Mouse (Mus musculus): ENCODE measurements around the gene Fndc8. TPM values are rescaled to one million over a fixed set of nuclear protein-coding genes. Genes with fewer than 3 reads are reported as not detected.

Gene Fndc8
- not detected for total RNA-seq (2021)
- long read RNA-seq, experiment 1: 0 reads
- long read RNA-seq, experiment 2: 0 reads

- DNase-seq (ENCODE audit: low spot score): no peak
Measured at GRCm38 (mm10) chr11:82891936-82892335, at the start of gene Fndc8. Gene Fndc8 (plus strand): TSS chr11:82892124.

GRCm38 (mm10) chr11:82844771-82845414 lies 47.0 kb upstream of the Fndc8 start:
- peak; percentile 21 for DNase-seq (ENCODE audit: low spot score)

- peak; percentile 78 for DNase-seq (ENCODE audit: low spot score)
Measured at GRCm38 (mm10) chr11:82845415-82846078, 46.4 kb upstream of the Fndc8 start.

- DNase-seq (ENCODE audit: low spot score): no peak
Measured at GRCm38 (mm10) chr11:82846079-82846436, 45.9 kb upstream of the Fndc8 start.

- no peak for DNase-seq (ENCODE audit: low spot score)
Measured at GRCm38 (mm10) chr11:82846938-82847337, 45.0 kb upstream of the Fndc8 start.

GRCm38 (mm10) chr11:82847571-82848000 lies 44.3 kb upstream of the Fndc8 start:
- DNase-seq (ENCODE audit: low spot score): no peak

- no peak for DNase-seq (ENCODE audit: low spot score)
Measured at GRCm38 (mm10) chr11:82850259-82850658, 41.7 kb upstream of the Fndc8 start.

- DNase-seq (ENCODE audit: low spot score): no peak
Measured at GRCm38 (mm10) chr11:82852115-82852514, 39.8 kb upstream of the Fndc8 start.

- DNase-seq (ENCODE audit: low spot score): no peak
Measured at GRCm38 (mm10) chr11:82852540-82852939, 39.4 kb upstream of the Fndc8 start.

GRCm38 (mm10) chr11:82852958-82853357 lies 39.0 kb upstream of the Fndc8 start:
- DNase-seq (ENCODE audit: low spot score): no peak

- no peak for DNase-seq (ENCODE audit: low spot score)
Measured at GRCm38 (mm10) chr11:82854111-82854510, 37.8 kb upstream of the Fndc8 start.

GRCm38 (mm10) chr11:82855327-82855973 lies 36.5 kb upstream of the Fndc8 start:
- DNase-seq (ENCODE audit: low spot score): no peak

- no peak for DNase-seq (ENCODE audit: low spot score)
Measured at GRCm38 (mm10) chr11:82856032-82856431, 35.9 kb upstream of the Fndc8 start.

- no peak for DNase-seq (ENCODE audit: low spot score)
Measured at GRCm38 (mm10) chr11:82857307-82857848, 34.5 kb upstream of the Fndc8 start.

- DNase-seq (ENCODE audit: low spot score): no peak
Measured at GRCm38 (mm10) chr11:82860759-82861158, 31.2 kb upstream of the Fndc8 start.

- peak; percentile 30 for DNase-seq (ENCODE audit: low spot score)
Measured at GRCm38 (mm10) chr11:82861558-82861957, 30.4 kb upstream of the Fndc8 start.

GRCm38 (mm10) chr11:82862638-82863037 lies 29.3 kb upstream of the Fndc8 start:
- DNase-seq (ENCODE audit: low spot score): no peak

- no peak for DNase-seq (ENCODE audit: low spot score)
Measured at GRCm38 (mm10) chr11:82863059-82863458, 28.9 kb upstream of the Fndc8 start.

GRCm38 (mm10) chr11:82863488-82863931 lies 28.4 kb upstream of the Fndc8 start:
- no peak for DNase-seq (ENCODE audit: low spot score)

- no peak for DNase-seq (ENCODE audit: low spot score)
Measured at GRCm38 (mm10) chr11:82865957-82866356, 26.0 kb upstream of the Fndc8 start.

- no peak for DNase-seq (ENCODE audit: low spot score)
Measured at GRCm38 (mm10) chr11:82866850-82867564, 24.9 kb upstream of the Fndc8 start.

- no peak for DNase-seq (ENCODE audit: low spot score)
Measured at GRCm38 (mm10) chr11:82867956-82868355, 24.0 kb upstream of the Fndc8 start.

Data from gastrocnemius, adult 18-20 months (tissue).